Mouse (Mus musculus) layer of hippocampus, adult 9-10 months (tissue): ENCODE data around the gene Dynlt1c.
"Not testable (repeated sequence)": the region's sequence is repeated elsewhere in the genome, so short reads cannot be mapped to it uniquely, and the experiment has no call there.

Source experiments
- DNase-seq: peaks from one replicate; pipeline ENCODE4 v3.0.0; 2022; ENCODE audit warnings: low spot score

The Dynlt1c gene

DNA sequence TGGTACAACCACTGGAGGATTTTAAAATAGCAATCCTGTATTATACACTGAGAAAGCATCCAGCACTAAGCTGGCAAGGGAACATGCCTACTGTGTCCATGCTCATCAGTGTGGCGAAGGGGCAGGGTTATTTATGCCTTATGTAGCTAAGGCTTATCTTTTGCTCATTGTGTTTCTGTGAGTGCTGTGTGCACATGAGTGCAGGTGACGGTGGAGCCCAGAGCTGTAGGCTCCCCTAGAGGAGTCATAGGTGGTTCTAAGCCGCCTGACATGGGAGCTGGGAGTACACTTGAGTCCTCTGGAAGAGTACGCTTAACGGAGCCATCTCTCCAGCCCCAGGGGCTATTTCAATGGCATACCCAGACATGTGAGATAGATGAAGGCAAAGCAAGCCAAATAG lies 17.8 kb downstream of the Dynlt1c start:
- DNase-seq, result not testable (repeated sequence)

DNA sequence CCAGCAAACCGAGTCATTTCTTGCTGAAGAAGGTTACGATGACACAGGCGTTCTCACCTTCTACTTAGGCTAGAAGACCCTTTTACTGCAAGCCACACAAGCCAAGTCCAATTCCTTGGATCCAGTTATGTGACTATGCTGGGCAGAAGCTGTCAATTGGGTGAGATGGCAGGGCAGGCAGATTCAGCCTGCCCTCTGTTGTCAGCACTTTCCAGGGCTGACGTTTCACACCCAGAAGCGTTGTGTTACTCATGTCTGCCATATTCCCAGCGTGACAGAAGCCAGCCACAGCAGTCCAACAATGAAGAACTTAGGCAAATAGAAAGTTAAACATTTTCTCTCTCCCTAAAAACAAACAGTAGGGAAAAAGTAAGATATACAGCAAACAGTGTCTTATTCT lies 18.6 kb downstream of the Dynlt1c start:
- not testable (repeated sequence) for DNase-seq

DNA sequence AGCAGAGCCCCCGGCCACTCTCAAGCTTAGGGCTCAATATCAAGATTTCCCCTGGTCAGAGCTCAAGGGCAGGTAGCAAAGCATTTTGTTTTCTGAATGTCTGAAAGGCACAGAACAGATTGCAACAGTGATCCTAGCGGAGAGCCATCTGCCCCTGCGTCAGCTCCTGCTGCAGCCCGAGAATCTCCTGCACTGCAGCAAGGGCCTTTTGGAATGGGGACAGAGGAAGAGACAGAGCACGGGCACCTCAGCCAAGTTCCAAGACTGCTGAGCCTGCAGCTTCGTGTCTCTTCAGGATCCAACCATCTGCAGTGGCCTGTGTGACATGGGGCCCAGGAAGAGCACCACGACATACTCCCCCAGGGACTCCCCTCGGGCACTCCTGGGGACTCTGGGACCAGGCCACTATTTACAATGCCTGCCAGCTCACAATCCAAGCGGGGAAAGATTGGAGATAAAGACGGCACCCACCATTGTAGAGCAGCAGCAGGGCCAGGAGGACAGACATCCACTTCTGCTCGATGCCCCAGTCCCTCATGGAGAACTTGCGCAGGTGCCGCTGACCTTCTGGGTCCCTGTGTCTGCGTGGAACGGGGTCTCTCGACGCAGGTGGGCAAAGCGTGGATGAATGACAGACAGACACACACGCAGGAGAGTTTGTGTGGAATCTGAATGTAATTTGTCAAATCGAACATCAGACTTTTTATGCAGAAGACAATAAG lies 19.4 kb downstream of the Dynlt1c start:
- DNase-seq, result not testable (repeated sequence)

DNA sequence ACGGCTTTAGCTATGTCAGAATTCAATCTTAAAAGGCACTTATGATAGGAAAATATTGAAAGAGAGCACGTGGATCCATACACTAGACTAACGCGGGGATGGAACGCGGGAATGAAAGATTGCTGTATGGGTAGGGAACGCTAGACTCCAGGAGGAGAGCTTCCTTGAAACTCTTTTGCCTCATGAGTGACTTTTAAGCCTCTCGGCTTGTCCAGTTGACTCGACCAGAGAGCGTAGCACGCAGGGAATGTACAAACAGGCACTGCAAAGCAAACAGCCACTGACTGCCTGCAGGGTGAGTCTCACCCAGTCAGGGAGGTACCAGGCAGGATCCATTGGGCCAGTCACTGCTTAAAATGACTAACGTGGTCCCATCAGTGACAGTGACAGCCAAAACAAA lies 20.5 kb downstream of the Dynlt1c start:
- DNase-seq, result not testable (repeated sequence)

DNA sequence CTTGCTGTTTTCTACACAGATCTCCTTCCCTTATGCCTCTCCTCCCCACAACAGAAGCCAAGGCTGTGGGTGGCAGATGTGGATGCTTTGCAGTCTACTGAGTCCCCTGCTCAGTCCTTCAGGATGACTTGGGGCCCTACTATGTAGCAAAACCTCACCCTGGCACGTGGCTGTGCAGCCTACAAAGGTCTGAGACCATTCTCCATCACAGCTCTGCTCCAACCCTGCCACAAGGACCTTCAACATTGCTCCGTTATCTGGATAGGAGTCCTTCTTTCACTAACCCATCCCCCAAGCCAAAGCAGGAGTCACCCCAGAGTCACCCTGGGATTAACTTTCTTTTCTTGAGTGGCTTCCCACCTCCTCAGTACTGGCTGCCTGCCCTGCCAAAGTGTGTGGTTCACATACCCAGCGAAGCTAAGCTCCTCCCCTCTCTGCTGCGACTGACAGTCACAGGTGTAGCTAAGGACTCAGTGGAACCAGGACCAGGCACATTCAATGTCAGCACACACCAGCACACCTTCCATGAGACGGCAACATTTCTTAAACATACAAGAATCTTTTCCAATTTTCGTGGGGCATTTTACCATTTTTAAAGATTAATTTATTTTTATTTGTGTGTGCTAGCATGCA lies 23.6 kb downstream of the Dynlt1c start:
- not testable (repeated sequence) for DNase-seq

DNA sequence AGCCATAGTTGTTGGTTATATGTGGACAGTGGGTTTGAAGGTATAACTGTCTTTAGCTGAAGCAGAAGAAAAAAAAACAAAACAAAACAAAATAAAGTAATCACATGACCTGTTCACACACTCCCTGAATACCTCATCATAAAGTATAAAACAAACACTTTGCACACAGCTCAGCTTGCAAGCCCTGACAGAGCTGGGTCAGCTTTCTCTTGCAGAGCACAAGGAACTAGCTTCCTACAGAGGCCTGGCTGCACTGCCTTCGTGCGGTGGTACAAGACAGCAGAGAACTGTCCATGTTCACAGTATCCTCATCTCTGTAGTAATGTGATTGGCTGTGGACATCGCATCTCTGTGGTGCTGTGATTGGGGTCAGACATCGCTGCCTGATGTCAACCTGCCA lies 28.9 kb downstream of the Dynlt1c start:
- DNase-seq, result not testable (repeated sequence)

DNA sequence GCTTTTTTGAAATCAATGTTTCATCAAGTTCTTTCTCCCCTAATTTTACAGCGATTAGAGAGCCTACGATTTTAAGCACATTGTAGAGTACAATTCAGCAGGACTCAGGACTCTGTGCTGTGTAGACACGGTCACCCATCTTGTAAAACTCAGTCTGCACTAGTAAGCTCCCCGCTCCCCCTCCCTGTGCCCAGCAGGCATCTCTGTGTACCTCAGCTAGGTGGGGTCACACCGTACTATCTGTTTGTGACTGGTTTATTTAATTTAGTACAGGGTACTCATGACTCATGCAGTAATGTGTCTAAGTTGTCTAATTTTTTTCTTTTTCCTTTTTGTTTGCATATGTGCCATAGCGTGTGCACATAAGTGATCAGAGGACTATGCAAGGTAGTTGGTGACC lies 31.4 kb downstream of the Dynlt1c start:
- not testable (repeated sequence) for DNase-seq

DNA sequence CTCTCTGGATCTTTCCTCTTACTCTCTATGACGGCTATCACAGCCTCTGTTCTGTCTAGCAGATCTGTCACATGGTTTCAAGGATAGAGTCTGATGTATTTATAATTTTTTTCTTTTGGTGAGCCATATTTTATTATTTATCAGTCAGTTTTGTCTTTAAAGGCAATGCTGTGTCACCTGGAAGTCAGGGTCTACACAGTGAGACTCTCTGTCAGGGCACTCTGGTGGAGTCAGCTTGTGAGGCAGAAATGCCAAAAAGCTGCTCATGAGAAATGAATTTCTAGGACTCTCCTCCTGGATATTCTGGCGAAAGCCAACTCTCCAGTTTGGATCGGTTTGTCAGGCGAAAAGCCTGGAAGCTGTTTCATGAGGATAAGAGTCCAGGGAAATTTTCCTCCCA lies 34.3 kb downstream of the Dynlt1c start:
- not testable (repeated sequence) for DNase-seq

DNA sequence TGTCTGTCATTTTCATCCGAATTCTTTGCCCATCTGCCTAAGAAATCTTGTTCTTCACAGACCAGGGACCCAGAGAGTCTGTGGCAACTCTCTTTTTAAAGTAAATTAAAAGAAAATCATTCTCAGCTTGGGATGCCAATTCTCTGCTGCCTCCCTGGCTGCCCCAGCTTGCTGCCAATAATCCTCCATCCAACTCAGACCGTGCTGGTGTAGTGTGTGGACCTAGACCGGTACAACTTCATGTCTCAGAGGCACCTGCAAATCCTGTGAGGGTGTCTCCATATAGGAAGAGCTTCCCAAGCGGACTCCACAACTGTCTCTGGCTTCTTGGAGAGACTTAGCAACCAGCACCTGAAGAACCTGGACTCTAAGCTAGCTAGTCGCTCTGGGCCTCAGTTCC lies 35.4 kb downstream of the Dynlt1c start:
- DNase-seq, result no peak

DNA sequence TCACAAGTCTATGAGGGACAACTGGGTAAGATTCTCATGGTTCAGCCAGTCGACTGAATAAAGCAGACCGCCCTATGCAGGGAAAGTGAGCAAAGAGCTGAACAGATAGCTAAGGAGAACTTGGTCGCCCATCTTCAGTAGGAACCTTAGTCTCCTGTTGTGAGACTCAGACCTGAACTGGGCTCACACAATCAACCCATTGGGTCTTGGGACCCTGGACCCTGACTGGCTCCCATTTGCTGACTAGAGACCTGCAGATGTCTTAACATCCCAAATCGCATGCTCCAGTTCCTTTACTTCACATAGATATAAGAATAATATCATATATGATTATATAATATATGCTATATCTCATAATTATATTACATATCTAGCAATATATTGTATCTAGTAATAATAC lies 36.0 kb downstream of the Dynlt1c start:
- not testable (repeated sequence) for DNase-seq

DNA sequence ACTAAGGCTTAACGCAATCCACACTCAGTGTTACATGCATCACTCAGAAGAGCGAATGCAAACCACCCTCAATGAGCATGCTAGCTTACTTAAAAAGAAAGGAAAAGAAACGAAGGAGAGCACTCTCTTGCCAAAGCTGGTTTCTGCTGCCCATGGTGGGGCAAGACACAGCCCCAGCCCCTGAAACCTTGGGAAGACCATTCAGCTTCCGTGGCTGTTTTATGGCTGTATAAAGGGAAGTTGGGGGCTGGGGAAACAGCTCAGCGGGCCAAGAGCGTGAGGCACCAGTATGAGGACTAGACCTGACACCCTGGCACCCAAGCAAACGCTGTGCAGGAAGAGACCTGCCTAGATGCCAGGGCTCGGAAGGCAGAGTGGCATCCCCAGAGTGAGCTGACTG lies 37.0 kb downstream of the Dynlt1c start:
- not testable (repeated sequence) for DNase-seq

DNA sequence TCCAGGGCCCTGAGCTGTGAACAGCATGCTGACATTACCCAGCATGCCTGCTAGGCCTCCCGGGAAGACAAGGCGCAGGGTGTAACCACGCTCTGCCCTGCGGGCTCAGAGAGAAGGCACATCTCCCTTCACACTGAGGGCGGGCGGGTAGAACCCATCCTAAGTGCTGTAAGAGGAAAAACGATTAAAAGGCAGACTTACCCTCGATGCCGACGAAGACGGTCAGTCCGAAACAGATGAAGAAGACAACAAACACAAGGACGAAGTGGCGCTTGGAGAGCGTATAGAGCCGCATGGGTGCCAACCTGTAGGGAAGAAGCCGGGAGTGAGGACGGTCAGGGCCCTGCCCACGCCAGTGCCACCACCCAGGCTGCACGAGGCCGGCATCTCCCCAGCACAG lies 38.0 kb downstream of the Dynlt1c start:
- DNase-seq, result not testable (repeated sequence)

DNA sequence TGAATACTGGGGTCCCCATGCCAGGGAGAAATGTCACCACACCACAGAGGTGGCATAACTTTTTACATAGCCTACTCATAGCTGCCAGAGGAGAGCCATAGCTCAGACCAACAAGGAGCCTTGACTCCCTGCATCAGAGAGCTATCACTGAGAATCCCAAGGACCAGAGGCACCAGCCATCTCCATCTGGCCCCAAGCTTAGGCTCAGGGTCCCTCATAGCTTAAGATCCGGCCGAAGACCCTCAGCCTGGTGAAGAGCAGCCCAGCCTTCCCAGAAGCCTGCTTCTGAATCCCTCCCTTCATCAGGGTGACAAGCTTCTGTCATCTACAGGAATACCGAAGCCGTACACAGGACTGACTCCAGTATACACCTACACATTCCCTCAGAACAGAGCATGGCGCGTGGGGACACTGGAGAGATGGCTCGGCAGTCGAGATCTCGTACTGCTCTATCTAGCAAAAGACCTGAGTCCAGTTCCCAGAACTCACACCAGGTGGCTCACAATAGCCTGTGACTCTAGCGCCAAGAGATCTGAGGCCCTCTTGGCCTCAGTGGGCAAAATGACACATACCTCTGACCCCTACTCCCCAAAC lies 38.7 kb downstream of the Dynlt1c start:
- DNase-seq, result not testable (repeated sequence)

DNA sequence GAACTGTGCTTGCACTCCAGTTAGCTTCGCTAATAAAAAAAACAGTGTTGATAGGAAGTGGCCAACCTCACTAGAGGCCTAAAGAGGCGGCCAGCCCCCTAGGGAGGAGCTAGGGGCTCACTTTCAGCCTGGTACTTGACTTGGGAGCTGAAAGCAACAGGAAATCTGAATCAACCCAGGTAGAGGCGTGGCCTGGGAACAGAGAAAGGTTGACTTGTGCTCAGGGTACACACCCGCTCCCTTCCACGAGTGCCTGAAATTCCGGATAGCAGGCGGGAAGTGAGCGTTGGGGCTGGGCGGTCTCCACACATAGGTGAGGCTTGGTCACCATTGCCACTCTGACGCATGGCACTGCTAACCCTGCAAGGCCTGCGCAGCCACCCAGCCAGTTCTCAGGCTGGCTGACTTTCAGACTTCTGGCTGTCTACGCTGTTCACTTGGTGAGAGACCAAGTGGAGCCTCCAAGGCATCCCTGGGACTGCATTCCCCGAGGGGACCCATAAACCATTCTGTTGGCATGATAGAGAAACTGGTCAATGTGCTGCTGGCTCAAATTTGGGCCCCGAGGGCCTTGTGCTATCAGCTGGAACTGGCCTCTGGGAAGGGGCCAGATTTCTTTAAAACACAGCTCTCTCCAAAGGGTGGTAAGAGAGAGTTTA lies 39.4 kb downstream of the Dynlt1c start:
- not testable (repeated sequence) for DNase-seq

DNA sequence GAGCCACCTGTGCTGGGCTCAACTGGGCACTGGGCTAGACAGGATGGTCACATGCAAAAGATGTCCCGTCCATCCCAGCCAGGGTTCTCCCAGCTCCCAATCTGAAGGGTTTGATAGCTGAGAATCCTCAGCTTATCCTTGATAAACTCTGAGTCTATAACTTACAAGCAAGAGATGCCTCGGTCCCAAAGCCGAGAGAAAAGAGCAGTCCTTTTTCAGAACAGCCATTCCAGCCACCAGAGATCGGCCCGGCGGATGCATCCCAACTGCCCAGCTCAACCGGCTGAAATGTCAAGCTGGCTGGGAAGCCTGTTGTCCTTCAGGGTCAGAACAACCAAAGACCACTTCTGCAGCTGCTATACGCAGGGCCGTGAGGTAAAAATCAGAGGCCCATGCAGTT lies 42.7 kb downstream of the Dynlt1c start:
- DNase-seq, result not testable (repeated sequence)

DNA sequence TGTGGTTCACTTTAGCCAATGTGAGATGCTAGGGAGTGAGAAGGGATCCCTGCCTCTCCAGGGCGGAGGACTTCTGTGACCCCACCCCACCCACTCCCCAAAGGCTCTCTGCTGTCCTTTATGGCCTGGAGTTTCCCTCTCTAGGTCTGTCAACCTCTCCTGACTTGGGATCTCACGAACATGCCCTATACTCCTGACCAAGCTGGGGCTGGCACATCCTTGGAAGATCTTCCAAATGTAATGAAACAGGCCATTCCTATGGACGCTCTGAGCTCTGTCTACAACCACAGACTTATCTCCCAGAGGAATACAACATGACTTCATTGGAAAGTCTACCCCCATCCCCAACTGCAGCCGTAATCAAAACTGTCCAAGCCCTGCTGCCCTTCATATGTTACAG lies 43.2 kb downstream of the Dynlt1c start:
- DNase-seq, result not testable (repeated sequence)

DNA sequence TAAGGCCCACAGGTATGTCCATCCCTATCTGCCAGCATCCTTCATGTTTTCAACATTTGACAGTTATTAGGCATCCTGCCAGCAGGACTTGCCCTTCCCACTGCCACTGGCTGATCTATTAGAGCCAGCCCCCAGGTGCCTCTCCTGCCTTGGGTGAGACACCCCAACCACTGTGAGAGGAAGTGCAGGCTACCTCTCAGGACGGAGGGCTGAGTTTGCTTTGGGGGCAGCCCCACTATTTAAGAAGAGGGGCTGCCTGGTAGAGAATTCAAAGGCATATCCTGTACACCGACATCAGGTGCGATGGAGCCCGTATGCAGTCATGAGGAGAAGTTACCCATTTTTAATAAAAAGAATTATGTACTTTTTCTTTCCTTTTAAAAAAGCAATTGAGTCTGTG lies 44.2 kb downstream of the Dynlt1c start:
- DNase-seq, result not testable (repeated sequence)

DNA sequence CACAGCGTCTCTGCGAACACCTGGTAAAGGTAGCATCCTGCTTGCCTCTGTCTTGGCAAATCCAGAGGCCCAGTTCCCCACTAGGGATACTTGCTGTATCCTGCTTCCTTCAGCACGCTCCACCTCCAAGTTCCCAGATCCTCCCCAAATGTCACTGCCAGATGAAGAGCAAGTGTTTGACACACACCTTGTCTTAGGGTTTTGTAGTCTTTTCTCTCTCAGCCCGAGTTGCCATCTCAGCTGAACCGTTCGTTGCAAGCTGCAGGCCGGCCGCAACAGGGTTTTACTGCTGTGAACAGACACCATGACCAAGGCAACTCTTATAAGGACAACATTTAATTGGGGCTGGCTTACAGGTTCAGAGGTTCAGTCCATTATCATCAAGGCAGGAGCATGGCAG lies 45.4 kb downstream of the Dynlt1c start:
- DNase-seq, result not testable (repeated sequence)

DNA sequence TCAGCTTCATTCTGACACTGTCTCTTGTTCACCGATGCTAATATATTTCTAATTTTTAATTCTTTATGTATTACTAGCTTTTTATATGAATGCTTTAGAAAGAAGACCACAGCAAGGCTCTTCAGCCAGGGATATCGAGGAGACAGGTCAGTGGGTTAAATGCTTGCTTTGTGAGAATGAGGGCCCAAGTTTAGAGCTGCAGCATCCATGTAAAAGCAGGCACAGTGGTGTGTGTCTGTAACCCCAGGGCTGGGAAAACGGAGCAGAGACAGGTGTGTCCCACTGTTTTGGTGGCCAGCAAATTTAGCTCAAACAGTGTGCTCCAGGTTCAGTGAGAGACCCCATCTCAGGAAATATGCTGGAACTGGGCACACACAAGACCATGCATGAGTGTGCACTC lies 46.0 kb downstream of the Dynlt1c start:
- DNase-seq, result not testable (repeated sequence)

DNA sequence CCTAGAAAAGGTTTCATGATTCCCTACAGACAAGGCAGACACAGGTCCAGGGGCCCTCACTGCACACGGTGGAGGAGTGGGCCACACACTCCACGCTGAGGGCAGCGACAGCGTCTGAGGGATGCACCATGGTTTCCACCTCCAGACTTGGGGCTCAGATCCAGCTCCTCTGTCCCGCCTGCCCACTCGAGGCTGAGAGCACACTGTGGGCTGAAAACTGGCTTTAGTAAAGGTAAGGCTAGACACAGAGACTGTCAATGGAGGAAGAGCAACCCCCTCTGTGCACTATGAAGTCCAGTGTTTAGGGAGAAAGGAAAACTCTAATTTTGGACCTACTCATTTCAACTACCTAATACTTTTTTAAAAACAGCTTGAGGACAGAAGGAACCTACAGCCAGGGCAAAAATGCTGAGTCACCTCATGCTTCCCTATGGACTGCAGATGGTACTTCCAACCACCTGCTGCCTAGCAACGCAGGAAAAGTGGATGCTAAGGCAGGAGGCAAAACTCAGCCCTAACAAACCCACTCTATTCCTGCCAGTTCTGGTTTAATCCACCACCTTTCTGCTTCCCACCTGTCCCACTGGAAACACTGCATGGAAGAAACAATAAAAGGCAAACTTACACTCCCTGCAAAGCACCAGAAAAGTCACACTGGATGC lies 49.6 kb downstream of the Dynlt1c start:
- DNase-seq, result not testable (repeated sequence)

DNA sequence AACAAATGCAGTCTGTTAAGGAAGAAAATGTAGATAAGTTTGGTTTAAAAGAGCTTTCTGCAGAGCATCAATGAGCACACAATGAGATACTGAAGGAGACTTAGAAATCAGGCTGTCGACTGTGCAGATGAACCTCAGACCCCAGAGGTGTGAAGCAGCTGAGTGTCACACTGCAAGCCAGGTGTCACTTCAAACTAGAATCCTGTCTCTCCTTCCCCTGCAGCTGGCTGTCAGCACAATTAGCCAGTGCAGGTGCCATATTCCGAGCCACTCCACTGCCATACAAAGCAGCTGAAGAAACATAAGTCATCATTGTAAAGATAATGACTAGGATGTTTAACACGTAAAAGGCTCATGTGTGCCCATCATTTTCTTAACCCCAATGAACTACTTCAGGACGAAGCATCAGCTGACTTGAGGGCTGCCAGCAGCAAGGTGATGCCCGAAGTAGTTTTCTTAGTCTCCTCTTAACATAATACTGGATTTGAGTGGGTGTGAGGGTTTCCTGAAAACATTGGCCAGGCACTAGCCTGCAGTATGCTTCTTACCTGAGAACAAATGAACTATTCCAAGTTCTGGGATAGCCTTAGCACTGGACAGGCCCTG lies 52.0 kb downstream of the Dynlt1c start:
- DNase-seq, result not testable (repeated sequence)

DNA sequence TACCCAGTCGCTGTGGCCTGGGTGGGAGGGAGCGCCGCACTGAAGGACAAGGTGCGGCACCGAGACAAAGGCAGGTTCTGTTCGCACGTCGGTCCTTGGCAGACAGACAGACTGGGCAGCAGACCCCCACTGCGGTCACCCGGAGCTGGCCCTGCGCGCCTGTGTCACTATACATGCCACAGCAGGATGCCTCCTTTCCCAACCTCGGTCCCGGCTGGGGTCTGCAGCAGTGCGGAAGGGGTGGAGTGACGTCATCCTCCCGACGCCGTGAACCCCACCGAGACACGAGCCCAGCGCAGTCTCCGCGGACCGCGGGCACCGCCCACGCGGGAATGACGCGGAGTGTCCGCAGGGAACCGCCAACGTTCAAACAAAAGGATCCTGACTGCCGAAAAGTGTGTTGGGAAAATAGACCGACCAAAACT lies 53.6 kb downstream of the Dynlt1c start:
- DNase-seq, result not testable (repeated sequence)
